Mouse (Mus musculus): ENCODE data around the gene Gzmf.
"Not testable (repeated sequence)": the region's sequence is repeated elsewhere in the genome, so short reads cannot be mapped to it uniquely, and the experiment has no call there.

Gene Gzmf

DNA sequence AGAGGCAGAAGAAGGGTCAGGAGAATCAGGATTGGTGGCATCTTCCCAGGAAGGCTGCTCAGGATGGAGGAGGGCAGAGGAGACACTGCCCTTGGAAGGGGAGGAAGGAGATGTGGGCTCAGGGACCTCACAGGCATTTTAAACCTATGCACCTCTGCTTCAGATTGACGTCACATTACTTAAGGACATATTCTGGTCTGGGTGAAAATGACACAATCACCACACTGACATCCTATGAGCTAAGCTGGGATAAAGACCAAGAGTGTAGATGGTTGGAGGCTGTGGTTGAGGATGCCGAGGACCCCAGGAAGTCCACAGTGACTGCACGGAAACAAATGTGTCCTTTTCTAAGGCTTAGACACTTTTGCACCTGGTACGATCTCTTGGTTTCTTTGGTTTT is at the start of gene Gzmf:
Gene Gzmf, minus strand, starts transcription at position 101 of the 400 bp plus-strand sequence.
- DNase-seq (ENCODE audit: low spot score in 2 of 2), result no peak

DNA sequence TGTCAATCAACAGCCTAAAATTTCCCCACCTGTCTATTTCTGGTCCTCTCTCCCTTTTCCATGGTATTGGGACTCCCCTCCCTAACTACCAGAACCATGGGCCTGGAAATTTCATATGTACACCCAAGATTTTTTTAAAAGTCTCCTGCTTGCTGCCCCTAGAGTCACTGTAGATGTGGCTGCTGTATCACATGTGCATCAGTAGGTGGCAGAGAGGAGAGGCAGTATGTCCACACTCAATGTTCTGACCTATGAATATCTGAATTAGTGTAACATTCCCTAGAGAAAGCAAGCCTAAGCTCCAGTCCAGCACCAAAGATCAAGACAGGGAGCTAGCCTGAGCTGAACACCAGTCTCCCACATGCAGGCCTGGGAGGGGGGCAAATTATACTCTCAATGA is 29.2 kb upstream of the Gzmf start:
- DNase-seq (ENCODE audit: low spot score in 2 of 2), result no peak

DNA sequence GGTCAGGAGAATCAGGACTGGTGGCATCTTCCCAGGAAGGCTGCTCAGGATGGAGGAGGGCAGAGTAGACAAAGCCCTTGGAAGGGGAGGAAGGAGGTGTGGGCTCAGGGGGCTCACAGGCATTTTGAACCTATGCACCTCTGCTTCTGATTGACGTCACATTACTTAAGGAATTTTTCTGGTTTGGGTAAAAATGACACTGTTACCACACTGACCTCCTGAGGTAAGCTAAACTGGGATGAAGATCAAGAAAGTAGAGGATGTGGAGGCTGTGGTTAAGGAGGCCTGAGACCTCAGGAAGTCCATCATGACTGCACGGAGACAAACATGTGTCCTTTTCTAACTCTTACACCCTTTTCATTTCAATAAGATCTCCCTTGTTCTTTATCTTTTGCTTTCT is 23.3 kb upstream of the Gzmf start, which contains the start of gene Gzmc:
Gene Gzmc, minus strand, starts transcription at position 101 of the 400 bp plus-strand sequence.
- no peak for DNase-seq (ENCODE audit: low spot score in 2 of 2)

DNA sequence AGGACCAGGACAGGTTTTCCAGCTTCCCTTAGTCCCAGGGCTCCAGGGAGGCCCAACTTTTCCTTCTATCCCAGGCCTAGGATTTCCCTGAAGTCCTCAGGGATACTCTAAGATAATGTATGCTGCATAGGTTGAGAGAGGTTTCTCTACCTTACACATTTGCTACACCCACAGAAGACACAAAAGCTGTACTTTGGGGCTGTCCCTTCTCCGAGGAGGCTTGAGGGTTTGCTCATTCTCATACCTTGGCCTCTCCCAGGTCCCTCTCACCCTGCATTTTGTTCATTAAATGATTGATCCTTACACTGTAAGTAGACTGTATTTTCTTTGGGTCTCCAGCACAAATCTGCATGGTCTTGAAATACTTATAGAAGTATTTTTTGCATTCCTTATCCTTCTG is 5.6 kb downstream of the Gzmf start:
- no peak for DNase-seq (ENCODE audit: low spot score in 2 of 2)

DNA sequence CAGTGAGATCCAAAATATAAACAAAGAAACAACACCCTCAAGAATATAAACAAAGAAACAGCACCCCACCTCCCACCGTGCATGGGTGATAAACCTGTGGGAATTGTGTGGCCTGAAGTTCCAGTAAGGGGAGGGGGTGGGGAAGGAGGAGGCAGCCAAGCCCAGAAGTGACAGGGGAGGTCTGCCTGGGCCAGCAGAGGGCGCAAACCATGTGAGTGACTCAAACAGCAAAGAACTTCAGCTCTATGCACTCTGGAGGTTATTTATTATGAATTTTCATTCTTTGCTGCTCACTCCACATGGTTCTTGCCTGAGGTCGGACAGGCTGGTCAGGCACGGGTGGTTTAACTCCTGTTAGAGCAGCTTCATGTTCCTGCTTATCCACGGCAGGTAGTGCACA is 6.2 kb downstream of the Gzmf start:
- not testable (repeated sequence) for DNase-seq (ENCODE audit: low spot score in 2 of 2)

DNA sequence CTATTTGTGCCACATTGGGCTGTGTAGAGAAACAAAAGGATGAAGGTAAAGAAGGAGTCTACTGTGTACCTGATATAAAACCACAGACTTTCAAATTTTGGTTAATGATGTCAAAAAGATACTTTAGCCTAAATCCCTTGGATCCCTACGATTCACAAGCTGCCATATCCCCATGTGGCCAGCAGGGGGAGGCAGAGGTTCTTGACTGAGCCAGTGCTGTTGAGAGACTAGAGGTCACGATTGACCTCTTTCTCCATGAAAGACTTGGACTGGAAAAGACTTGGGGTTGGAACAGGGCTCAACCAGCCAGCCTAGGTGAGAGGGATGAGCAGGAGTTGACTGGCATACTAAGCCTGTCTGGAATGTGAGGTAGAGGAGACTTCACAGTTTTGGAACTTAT is 7.2 kb downstream of the Gzmf start:
- peak; percentile 7 to 12 for DNase-seq (ENCODE audit: low spot score in 2 of 2)

DNA sequence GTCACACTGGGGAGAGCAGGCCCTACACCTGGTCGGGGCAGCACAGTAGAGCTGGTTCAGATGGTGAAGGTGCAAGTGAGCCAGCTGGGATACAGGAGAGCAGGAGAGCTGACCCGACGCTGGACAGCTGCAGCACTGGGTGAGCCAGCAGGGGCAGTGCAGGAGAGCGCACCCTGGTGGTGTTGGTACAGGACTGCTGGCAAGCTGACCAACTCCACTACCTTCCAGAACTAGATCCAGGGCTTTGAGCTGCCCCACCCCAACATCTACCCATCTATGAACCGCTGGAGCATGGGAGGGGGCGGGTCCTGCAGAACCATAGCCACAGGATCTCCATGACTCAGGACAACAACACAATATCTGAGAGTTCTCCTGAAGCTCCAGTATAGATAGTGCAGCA is 24.3 kb downstream of the Gzmf start:
- no peak for DNase-seq (ENCODE audit: low spot score in 2 of 2)

DNA sequence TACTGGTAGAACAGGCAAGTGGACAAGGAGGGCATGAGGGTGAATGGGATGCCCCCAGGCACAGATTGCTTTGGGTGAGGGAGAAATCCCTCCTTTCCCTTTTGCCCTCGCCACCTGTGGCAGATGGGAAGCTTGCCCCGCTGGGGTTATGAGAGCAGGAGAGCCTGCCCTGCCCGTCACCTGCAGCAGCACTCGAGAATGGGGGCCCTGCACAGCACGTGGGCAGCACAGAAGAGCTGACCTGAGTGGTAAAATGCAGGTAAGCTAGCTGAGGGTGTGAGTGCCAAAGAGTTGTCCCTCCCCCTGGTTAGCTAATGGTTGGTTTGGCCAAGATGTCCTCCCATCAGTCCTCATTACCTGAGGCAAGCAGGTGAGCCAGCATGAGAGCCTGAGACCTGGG is 24.7 kb downstream of the Gzmf start:
- DNase-seq (ENCODE audit: low spot score in 2 of 2), result no peak

DNA sequence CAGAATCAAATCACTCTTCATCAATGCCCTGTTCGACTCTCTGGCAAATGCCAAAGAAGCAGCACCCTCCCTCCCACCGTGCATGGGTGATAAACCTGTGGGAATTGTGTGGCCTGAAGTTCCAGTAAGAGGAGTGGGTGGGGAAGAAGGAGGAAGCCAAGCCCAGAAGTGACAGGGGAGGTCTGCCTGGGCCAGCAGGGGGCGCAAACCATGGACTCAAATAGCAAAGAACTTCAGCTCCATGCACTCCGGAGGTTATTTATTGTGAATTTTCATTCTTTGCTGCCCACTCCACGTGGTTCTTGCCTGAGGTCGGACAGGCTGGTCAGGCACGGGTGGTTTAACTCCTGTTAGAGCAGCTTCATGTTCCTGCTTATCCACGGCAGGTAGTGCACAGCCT is 33.6 kb downstream of the Gzmf start:
- DNase-seq (ENCODE audit: low spot score in 2 of 2), result not testable (repeated sequence)

DNA sequence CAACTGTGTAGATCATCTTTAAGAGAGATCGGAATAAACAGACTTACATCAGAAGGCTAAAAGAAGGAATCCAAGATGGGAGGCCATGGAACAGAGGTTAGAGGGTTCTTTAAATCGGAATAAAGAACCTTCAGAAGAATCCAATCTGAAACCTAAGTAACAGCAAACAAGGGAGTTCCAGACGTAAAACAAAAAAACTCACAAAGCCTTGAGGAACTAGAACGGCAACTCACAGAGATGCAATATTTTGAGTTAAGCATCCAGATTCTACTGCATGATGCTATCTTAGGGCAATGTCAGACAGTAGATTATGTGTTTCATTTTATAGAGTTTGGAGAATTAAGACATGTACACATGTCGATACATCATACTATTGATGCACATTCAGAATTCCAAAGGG is 36.7 kb downstream of the Gzmf start, which contains the start of gene Gzmn:
Gene Gzmn, minus strand, starts transcription at position 101 of the 400 bp plus-strand sequence.
- no peak for DNase-seq (ENCODE audit: low spot score in 2 of 2)

DNA sequence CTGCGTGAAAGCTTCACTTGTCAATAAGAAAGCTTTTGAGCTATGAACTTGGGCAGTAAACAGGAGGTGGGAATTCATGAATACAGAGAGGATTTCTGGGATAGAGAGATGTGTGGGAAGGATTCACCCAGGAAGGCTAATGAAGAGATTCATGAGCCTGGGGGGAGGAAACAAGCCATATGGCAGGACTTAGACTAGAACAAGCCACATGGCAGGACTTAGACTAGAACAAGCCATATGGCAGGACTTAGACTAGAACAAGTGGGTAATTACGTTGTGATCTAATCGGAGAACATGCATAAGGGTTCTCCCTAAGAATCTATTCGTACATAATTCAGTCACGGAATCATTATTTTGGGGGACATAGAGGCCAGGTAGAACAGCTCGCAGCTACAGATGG is 37.8 kb downstream of the Gzmf start:
- no peak for DNase-seq (ENCODE audit: low spot score in 2 of 2)

DNA sequence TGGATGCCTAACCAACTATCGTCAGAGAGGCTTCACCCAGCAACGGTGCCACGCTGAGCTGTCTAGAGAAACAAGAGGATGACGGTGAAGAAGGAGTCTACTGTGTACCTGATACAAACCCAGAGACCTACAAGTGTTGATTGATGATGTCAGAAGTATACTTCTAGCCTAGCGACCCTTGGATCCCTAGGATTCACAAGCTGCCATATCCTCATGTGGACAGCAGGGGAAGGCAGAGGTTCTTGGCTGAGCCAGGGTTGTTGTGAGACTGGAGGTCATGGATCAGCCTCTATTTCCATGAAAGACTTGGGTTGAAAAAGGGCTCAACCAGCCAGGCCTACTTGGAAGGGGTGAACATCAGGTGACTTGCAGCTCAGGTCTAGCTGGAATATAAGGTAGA is 38.5 kb downstream of the Gzmf start:
- no peak for DNase-seq (ENCODE audit: low spot score in 2 of 2)

DNA sequence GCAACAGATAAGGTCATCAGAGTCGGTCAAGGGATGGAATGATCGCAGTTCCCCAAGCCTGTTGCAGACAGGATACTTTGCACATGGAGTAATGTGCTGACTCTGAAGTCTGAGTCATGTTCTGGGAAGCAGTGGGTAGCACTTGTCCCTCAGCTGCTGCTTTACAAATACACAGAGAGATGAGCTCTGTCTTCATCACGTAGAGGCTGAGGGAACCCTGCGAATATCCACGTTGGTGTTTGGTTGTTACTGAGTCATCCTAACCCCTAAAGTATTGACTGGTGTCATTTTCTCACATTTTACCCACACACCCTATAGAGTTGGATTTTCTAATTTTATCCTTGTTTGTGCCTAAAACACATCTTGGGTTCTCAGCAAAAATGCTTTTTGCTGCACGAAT is 43.2 kb downstream of the Gzmf start:
- peak; percentile 1 to 6 for DNase-seq (ENCODE audit: low spot score in 2 of 2)

DNA sequence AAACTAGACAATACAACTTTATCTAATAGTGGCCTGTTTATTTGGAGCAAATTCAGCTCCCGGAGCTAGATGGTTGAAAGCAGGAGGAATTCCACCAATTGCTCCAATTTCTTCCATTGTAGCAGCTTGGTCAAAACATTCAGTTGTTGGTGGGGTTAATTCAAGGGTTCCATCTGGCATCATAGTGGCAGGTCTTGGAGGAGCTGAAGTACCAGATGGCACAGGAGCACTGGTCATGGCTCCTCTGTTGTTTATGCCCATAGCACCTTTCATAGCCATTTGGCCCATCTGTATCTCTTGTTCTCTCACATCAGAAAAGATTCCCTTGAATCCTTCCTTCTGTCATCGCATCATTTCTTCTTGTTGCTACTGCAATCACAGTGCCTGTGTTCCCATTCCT is 49.1 kb downstream of the Gzmf start:
- DNase-seq (ENCODE audit: low spot score in 2 of 2), result no peak

DNA sequence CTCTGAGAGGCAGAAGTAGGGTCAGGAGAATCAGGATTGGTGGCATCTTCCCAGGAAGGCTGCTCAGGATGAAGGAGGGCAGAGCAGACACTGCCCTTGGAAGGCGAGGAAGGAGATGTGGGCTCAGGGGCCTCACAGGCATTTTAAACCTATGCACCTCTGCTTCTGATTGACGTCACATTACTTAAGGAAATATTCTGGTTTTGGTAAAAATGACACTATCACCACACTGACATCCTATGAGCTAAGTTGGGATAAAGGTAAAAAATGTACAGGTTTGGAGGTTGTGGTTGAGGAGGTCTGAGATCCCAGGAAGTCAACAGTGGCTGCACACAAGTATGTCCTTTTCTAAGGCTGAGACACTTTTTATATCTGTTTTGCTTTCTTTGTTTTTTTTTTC is 51.7 kb downstream of the Gzmf start, which contains the start of gene Gzmg:
Gene Gzmg, minus strand, starts transcription at position 101 of the 400 bp plus-strand sequence.
- not testable (repeated sequence) for DNase-seq (ENCODE audit: low spot score in 2 of 2)

DNA sequence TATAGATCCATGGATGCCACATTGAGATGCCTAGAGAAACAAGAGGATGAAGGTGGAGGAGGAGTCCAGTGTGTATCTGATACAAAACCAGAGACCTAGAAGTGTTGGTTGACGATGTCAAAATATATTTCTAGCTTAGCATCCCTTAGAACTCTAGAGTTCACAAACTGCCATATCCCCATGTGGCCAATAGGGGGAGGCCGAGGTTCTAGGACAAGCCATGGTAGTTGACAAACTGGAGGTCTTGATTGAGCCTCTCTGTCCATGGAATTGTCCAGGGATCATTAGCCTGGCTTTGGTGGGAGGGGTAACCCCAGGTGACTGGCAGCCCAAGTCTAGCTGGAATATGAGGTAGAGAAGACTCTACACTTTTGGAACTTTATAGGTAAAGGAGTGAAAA is 55.9 kb downstream of the Gzmf start:
- DNase-seq (ENCODE audit: low spot score in 2 of 2), result no peak
